Mouse (Mus musculus): Measurements from ENCODE around the gene Cdh8. TPM values are rescaled to one million over a fixed set of nuclear protein-coding genes. Genes with fewer than 3 reads are reported as not detected.

Gene Cdh8
- polyA plus RNA-seq, 1 experiment from 2014 or later, result 2.0 TPM

DNA sequence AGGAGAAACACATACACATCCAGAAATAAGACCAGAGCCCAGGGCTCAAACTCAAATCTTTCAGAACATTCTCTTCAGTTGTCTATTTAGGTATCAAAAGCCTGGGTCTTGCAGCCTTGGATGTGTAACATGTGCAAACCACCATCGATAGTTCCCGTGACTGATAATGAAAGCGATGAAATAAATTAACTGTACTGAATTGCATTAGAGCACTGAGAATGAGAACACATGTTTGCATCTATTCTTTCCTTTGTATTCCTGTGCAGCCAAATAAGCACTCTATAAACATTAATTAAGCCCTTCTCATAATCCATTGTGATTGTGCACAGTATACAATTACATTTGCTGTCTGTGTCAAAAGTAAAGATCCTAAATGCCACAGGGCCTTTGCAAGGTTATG is 47.1 kb downstream of the Cdh8 start:
- Histone ChIP-seq H3K9ac (no peak overlapping the region), H3K9me3 (no peaks in the 10 kb centered on the region), H3K36me3 (no peaks in the 10 kb centered on the region), H3K27ac (no peak overlapping the region), H3K4me3 (replicated peaks) (no peak overlapping the region), H3K4me1 (no peaks in the 10 kb centered on the region), H3K27me3 (replicated peaks) (no peaks in the 10 kb centered on the region), H3K4me2 (no peak overlapping the region)
- WGBS, result 97% methylated on average over 3 of the region's 3 CpGs
- no peak for ATAC-seq (ENCODE audit: insufficient read depth, low FRiP score, low read depth)

- WGBS, result 90% methylated on average over 7 of the region's 7 CpGs
- no peak overlapping the region for H3K27ac ChIP-seq
- H3K9me3 ChIP-seq, result no peaks in the 10 kb centered on the region
- H3K27me3 ChIP-seq (replicated peaks), result no peaks in the 10 kb centered on the region
- no peak for ATAC-seq (ENCODE audit: insufficient read depth, low FRiP score, low read depth)
- no peaks in the 10 kb centered on the region for H3K4me1 ChIP-seq
- no peak overlapping the region for H3K9ac ChIP-seq
- H3K36me3 ChIP-seq, result no peaks in the 10 kb centered on the region
- H3K4me2 ChIP-seq, result no peak overlapping the region
- no peak overlapping the region for H3K4me3 ChIP-seq (replicated peaks)
Measured at GRCm38 (mm10) chr8:99368449-99368848, 47.8 kb downstream of the Cdh8 start.

DNA sequence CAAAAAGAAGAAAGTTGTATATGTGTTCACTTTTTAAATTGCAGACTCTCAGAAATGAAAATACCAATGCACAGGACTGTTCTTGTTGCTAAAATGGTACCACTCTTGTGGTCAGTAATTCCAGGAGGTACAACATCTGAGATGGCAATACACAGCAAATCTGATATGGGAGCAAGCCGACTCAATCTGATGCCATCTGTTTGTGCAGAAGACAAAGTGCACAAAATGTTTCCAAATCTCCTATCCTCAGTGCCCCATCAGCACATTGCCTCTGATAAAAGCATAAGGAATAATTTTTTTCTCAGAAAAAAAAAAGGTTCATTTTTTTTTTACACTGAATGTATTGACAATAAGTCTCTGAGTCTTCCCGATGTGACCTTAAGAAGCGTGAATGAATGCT is 62.3 kb downstream of the Cdh8 start:
- H3K27me3 ChIP-seq (replicated peaks), result no peaks in the 10 kb centered on the region
- H3K4me3 ChIP-seq (replicated peaks), result no peak overlapping the region
- H3K36me3 ChIP-seq, result no peaks in the 10 kb centered on the region
- H3K9me3 ChIP-seq, result no peaks in the 10 kb centered on the region
- H3K4me1 ChIP-seq, result no peaks in the 10 kb centered on the region
- H3K27ac ChIP-seq, result no peak overlapping the region
- H3K9ac ChIP-seq, result no peak overlapping the region
- ATAC-seq (ENCODE audit: insufficient read depth, low FRiP score, low read depth), result no peak
- 78% methylated on average over 3 of the region's 3 CpGs for WGBS
- no peak overlapping the region for H3K4me2 ChIP-seq

GRCm38 (mm10) chr8:99353221-99353620 is 63.0 kb downstream of the Cdh8 start:
- no peak overlapping the region for H3K27ac ChIP-seq
- no peaks in the 10 kb centered on the region for H3K27me3 ChIP-seq (replicated peaks)
- no peak overlapping the region for H3K9ac ChIP-seq
- H3K4me2 ChIP-seq, result no peak overlapping the region
- WGBS, result 74% methylated on average over 1 of the region's 1 CpGs
- no peaks in the 10 kb centered on the region for H3K36me3 ChIP-seq
- no peak for ATAC-seq (ENCODE audit: insufficient read depth, low FRiP score, low read depth)
- no peaks in the 10 kb centered on the region for H3K9me3 ChIP-seq
- no peak overlapping the region for H3K4me3 ChIP-seq (replicated peaks)
- no peaks in the 10 kb centered on the region for H3K4me1 ChIP-seq

- Histone ChIP-seq H3K9ac (no peak overlapping the region), H3K4me2 (no peak overlapping the region), H3K4me1 (no peaks in the 10 kb centered on the region), H3K27ac (no peak overlapping the region), H3K4me3 (replicated peaks) (no peak overlapping the region), H3K9me3 (no peaks in the 10 kb centered on the region), H3K27me3 (replicated peaks) (no peaks in the 10 kb centered on the region), H3K36me3 (no peaks in the 10 kb centered on the region)
- ATAC-seq (ENCODE audit: insufficient read depth, low FRiP score, low read depth), result no peak
Measured at GRCm38 (mm10) chr8:99349456-99349855, 66.8 kb downstream of the Cdh8 start.

DNA sequence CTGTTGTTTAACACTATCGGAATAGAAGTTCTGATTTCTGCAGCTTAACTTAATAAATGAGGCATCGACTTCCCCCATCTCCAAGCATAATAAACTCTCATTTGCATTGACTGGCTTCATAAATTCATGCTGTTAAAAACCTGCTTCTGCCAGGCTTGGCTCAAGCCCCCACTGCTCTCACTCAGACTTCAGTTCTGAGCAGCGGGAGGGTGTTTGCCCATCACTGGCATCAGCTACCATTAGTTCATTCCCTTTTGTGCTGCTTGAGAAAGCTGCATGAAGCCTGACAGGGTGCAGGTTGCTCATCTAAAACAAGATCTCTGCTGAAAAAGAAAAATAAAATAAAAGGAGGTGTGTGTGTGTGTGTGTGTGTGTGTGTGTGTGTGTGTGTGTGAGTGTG is 67.7 kb downstream of the Cdh8 start:
- Histone ChIP-seq H3K27me3 (replicated peaks) (no peaks in the 10 kb centered on the region), H3K4me1 (no peaks in the 10 kb centered on the region), H3K9me3 (no peaks in the 10 kb centered on the region), H3K4me3 (replicated peaks) (no peak overlapping the region), H3K36me3 (no peaks in the 10 kb centered on the region), H3K4me2 (no peak overlapping the region), H3K9ac (no peak overlapping the region), H3K27ac (no peak overlapping the region)
- WGBS, result 75% methylated on average over 3 of the region's 3 CpGs
- ATAC-seq (ENCODE audit: insufficient read depth, low FRiP score, low read depth), result no peak

DNA sequence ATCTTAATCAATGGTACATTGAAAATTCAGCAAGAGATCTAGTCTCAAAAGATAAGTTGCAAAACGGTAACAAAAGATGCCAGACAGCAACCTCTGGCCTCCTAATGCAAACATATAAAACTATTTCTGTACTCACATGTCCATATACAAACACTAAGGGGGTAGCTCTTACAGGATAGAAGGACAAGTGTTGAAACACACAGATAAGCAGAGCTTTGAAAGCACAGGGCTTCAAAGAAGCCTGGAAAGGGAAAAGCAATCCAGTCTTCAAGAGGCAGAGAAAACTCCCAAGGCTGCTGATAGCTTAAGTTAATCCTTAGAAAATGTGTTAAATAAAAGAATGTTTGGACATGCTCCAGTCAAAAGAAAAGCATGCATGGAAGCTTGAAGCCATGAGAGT is 77.0 kb downstream of the Cdh8 start:
- Histone ChIP-seq H3K4me1 (no peaks in the 10 kb centered on the region), H3K27me3 (replicated peaks) (no peaks in the 10 kb centered on the region), H3K27ac (no peak overlapping the region), H3K9me3 (no peaks in the 10 kb centered on the region), H3K4me2 (no peak overlapping the region), H3K4me3 (replicated peaks) (no peak overlapping the region), H3K36me3 (no peaks in the 10 kb centered on the region), H3K9ac (no peak overlapping the region)
- 32% methylated on average over 1 of the region's 1 CpGs for WGBS
- no peak for ATAC-seq (ENCODE audit: insufficient read depth, low FRiP score, low read depth)

- 59% methylated on average over 5 of the region's 5 CpGs for WGBS
- Histone ChIP-seq H3K4me2 (no peak overlapping the region), H3K27ac (no peak overlapping the region), H3K9ac (no peak overlapping the region), H3K4me1 (no peaks in the 10 kb centered on the region), H3K4me3 (replicated peaks) (no peak overlapping the region), H3K9me3 (no peaks in the 10 kb centered on the region), H3K27me3 (replicated peaks) (no peaks in the 10 kb centered on the region), H3K36me3 (no peaks in the 10 kb centered on the region)
- ATAC-seq (ENCODE audit: insufficient read depth, low FRiP score, low read depth), result no peak
Measured at GRCm38 (mm10) chr8:99327559-99327958, 88.7 kb downstream of the Cdh8 start.

GRCm38 (mm10) chr8:99314561-99314960 is 101.7 kb downstream of the Cdh8 start:
- H3K4me3 ChIP-seq (replicated peaks), result no peak overlapping the region
- no peaks in the 10 kb centered on the region for H3K9me3 ChIP-seq
- no peak overlapping the region for H3K27ac ChIP-seq
- H3K9ac ChIP-seq, result no peak overlapping the region
- WGBS, result 74% methylated on average over 2 of the region's 2 CpGs
- no peaks in the 10 kb centered on the region for H3K4me1 ChIP-seq
- H3K4me2 ChIP-seq, result no peak overlapping the region
- no peaks in the 10 kb centered on the region for H3K36me3 ChIP-seq
- no peaks in the 10 kb centered on the region for H3K27me3 ChIP-seq (replicated peaks)
- no peak for ATAC-seq (ENCODE audit: insufficient read depth, low FRiP score, low read depth)

GRCm38 (mm10) chr8:99304184-99304583 is 112.1 kb downstream of the Cdh8 start:
- H3K27ac ChIP-seq, result no peak overlapping the region
- no peak overlapping the region for H3K4me3 ChIP-seq (replicated peaks)
- H3K27me3 ChIP-seq (replicated peaks), result no peaks in the 10 kb centered on the region
- no peak overlapping the region for H3K9ac ChIP-seq
- H3K9me3 ChIP-seq, result no peaks in the 10 kb centered on the region
- no peaks in the 10 kb centered on the region for H3K36me3 ChIP-seq
- no peaks in the 10 kb centered on the region for H3K4me1 ChIP-seq
- 81% methylated on average over 4 of the region's 4 CpGs for WGBS
- ATAC-seq (ENCODE audit: insufficient read depth, low FRiP score, low read depth), result no peak
- H3K4me2 ChIP-seq, result no peak overlapping the region

DNA sequence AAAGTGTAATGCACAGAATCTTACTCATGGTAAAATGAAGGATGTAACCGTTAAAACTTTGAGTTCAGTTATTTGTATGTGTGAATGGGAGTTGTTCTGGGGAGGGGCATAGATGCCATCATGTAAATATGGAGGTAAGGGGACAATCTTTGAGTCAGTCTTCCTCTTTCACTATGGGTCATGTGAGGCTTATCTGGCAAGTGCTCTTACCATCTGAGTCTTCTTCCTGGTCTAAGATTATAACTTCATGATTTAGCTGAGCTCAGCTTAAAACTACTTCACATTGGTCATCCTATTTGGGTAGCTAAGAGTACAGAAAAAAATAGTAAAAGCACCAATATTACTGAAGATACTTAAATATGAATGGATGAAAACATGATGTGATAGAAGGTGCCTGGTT is 126.1 kb downstream of the Cdh8 start:
- H3K27me3 ChIP-seq (replicated peaks), result no peaks in the 10 kb centered on the region
- no peaks in the 10 kb centered on the region for H3K36me3 ChIP-seq
- 75% methylated on average over 1 of the region's 1 CpGs for WGBS
- no peak overlapping the region for H3K27ac ChIP-seq
- no peaks in the 10 kb centered on the region for H3K4me1 ChIP-seq
- ATAC-seq (ENCODE audit: insufficient read depth, low FRiP score, low read depth), result no peak
- H3K4me2 ChIP-seq, result no peak overlapping the region
- no peak overlapping the region for H3K9ac ChIP-seq
- H3K9me3 ChIP-seq, result no peaks in the 10 kb centered on the region
- H3K4me3 ChIP-seq (replicated peaks), result no peak overlapping the region

GRCm38 (mm10) chr8:99285103-99285502 is 131.2 kb downstream of the Cdh8 start:
- no peak overlapping the region for H3K4me3 ChIP-seq (replicated peaks)
- H3K9me3 ChIP-seq, result no peaks in the 10 kb centered on the region
- H3K27ac ChIP-seq, result no peak overlapping the region
- no peaks in the 10 kb centered on the region for H3K4me1 ChIP-seq
- H3K36me3 ChIP-seq, result no peaks in the 10 kb centered on the region
- no peak overlapping the region for H3K9ac ChIP-seq
- 80% methylated on average over 1 of the region's 1 CpGs for WGBS
- ATAC-seq (ENCODE audit: insufficient read depth, low FRiP score, low read depth), result no peak
- no peaks in the 10 kb centered on the region for H3K27me3 ChIP-seq (replicated peaks)
- H3K4me2 ChIP-seq, result no peak overlapping the region

- H3K27me3 ChIP-seq (replicated peaks), result no peaks in the 10 kb centered on the region
- H3K9ac ChIP-seq, result no peak overlapping the region
- H3K4me2 ChIP-seq, result no peak overlapping the region
- H3K27ac ChIP-seq, result no peak overlapping the region
- H3K4me3 ChIP-seq (replicated peaks), result no peak overlapping the region
- no peak for ATAC-seq (ENCODE audit: insufficient read depth, low FRiP score, low read depth)
- no peaks in the 10 kb centered on the region for H3K4me1 ChIP-seq
- H3K9me3 ChIP-seq, result no peaks in the 10 kb centered on the region
- H3K36me3 ChIP-seq, result no peaks in the 10 kb centered on the region
Measured at GRCm38 (mm10) chr8:99280375-99280774, 135.9 kb downstream of the Cdh8 start.
